Mouse (Mus musculus) liver, embryonic 15.5 days (tissue): ENCODE results near the gene Zdhhc1. TPM values are rescaled to one million over a fixed set of nuclear protein-coding genes. Genes with fewer than 3 reads are reported as not detected.

Experiments
- ATAC-seq: fragments of 200-750 bp; cut with Nextera tagmentation; 2 replicates; pipeline ENCODE4 v1.8.0; 2017; ENCODE audit warnings: moderate number of reproducible peaks, mild to moderate bottlenecking, moderate library complexity; ENCODE audit not compliant: insufficient read depth
- H3K27ac ChIP-seq: fragments of 300-500 bp; sonication (generic); replicated peaks from 2 replicates; pipeline ENCODE4 v1.5.1; 2015; ENCODE audit warnings: mild to moderate bottlenecking, inconsistent platforms
- H3K27me3 ChIP-seq: fragments of 300-500 bp; sonication (generic); 2 replicates; pipeline ENCODE4 v1.6.1; 2015; ENCODE audit warnings: mild to moderate bottlenecking, inconsistent platforms
- H3K36me3 ChIP-seq: fragments of 300-500 bp; sonication (generic); replicated peaks from 2 replicates; pipeline ENCODE4 v1.6.1; 2015; ENCODE audit warnings: moderate library complexity, mild to moderate bottlenecking, inconsistent platforms
- H3K4me1 ChIP-seq: fragments of 300-500 bp; sonication (generic); replicated peaks from 2 replicates; pipeline ENCODE4 v1.6.1; 2015; ENCODE audit warnings: inconsistent platforms
- H3K4me2 ChIP-seq: fragments of 300-500 bp; sonication (generic); 2 replicates; pipeline ENCODE4 v1.6.1; 2015; ENCODE audit warnings: moderate library complexity, mild to moderate bottlenecking, inconsistent platforms
- H3K4me3 ChIP-seq: fragments of 300-500 bp; sonication (generic); replicated peaks from 2 replicates; pipeline ENCODE4 v1.5.1; 2015; ENCODE audit warnings: mild to moderate bottlenecking, inconsistent platforms
- H3K9ac ChIP-seq: fragments of 300-500 bp; sonication (generic); 2 replicates; pipeline ENCODE4 v1.6.1; 2015; ENCODE audit warnings: moderate library complexity, mild to moderate bottlenecking, inconsistent platforms
- H3K9me3 ChIP-seq: fragments of 300-500 bp; sonication (generic); replicated peaks from 2 replicates; pipeline ENCODE4 v1.6.1; 2016; ENCODE audit warnings: inconsistent platforms
- WGBS: fragments of 180-500 bp; shearing (Covaris S2); methylation state at CpG from one replicate; pipeline ENCODE4 v1.1.7; 2015; ENCODE audit warnings: mixed read lengths; ENCODE audit not compliant: insufficient replicate concordance; 5-methylcytosine and 5-hydroxymethylcytosine counted together
- polyA plus RNA-seq: library from polyadenylated mRNA; unstranded; fragments of >200 nt; fragmentation: Nextera tagmentation; extraction: Ambion mirVana; gene quantifications from 2 replicates; pipeline ENCODE4 v1.2.1, GENCODE M21; 2015

The Zdhhc1 gene
- polyA plus RNA-seq, 1 experiment from 2014 or later = 1.9 TPM

GRCm38 (mm10) chr8:105517346-105517745 lies 20.6 kb upstream of the Zdhhc1 start:
- no peak for ATAC-seq
- Histone ChIP-seq H3K36me3 (0 out of 2 replicates have a peak, but pooled peaks cover 3% of the 10 kb centered on the region), H3K4me1 (peaks cover 44% of the 10 kb centered on the region), H3K9me3 (no peaks in the 10 kb centered on the region), H3K9ac (no peak overlapping the region), H3K4me3 (no peak overlapping the region), H3K27ac (no peak overlapping the region), H3K4me2 (no peak overlapping the region), H3K27me3 (peaks cover 67% of the 10 kb centered on the region)
- 29% methylated on average over 8 of the region's 8 CpGs for WGBS

- no peaks in the 10 kb centered on the region for H3K36me3 ChIP-seq
- no peak overlapping the region for H3K4me3 ChIP-seq
- peaks cover 65% of the 10 kb centered on the region for H3K27me3 ChIP-seq
- no peaks in the 10 kb centered on the region for H3K9me3 ChIP-seq
- H3K9ac ChIP-seq = no peak overlapping the region
- 13% methylated on average over 12 of the region's 12 CpGs for WGBS
- peak overlapping the region; percentile 15; the same call in 1 of the 2 replicates for H3K4me2 ChIP-seq
- H3K27ac ChIP-seq = no peak overlapping the region
- peaks cover 34% of the 10 kb centered on the region for H3K4me1 ChIP-seq
- ATAC-seq = no peak
These were observed 19.4 kb upstream of the Zdhhc1 start for GRCm38 (mm10) chr8:105516018-105516645.

GRCm38 (mm10) chr8:105514656-105515055 lies 18.0 kb upstream of the Zdhhc1 start:
- no peak for ATAC-seq
- H3K9me3 ChIP-seq = no peaks in the 10 kb centered on the region
- no peak overlapping the region for H3K27ac ChIP-seq
- no peaks in the 10 kb centered on the region for H3K36me3 ChIP-seq
- WGBS = 61% methylated on average over 5 of the region's 5 CpGs
- peaks cover 50% of the 10 kb centered on the region for H3K27me3 ChIP-seq
- peaks cover 35% of the 10 kb centered on the region for H3K4me1 ChIP-seq
- no peak overlapping the region for H3K4me2 ChIP-seq
- H3K9ac ChIP-seq = no peak overlapping the region
- no peak overlapping the region for H3K4me3 ChIP-seq

- Histone ChIP-seq H3K27me3 (peaks cover 46% of the 10 kb centered on the region), H3K4me2 (no peak overlapping the region), H3K9ac (no peak overlapping the region), H3K9me3 (no peaks in the 10 kb centered on the region), H3K4me1 (peaks cover 30% of the 10 kb centered on the region), H3K36me3 (no peaks in the 10 kb centered on the region), H3K27ac (no peak overlapping the region), H3K4me3 (no peak overlapping the region)
- no peak for ATAC-seq
- WGBS = 69% methylated on average over 6 of the region's 6 CpGs
These were observed 17.5 kb upstream of the Zdhhc1 start for GRCm38 (mm10) chr8:105514194-105514593.

GRCm38 (mm10) chr8:105509997-105510735 lies 13.5 kb upstream of the Zdhhc1 start:
- peaks cover 8% of the 10 kb centered on the region for H3K27me3 ChIP-seq
- ATAC-seq = no peak
- no peak overlapping the region for H3K9ac ChIP-seq
- H3K36me3 ChIP-seq = no peaks in the 10 kb centered on the region
- H3K4me3 ChIP-seq = no peak overlapping the region
- no peak overlapping the region for H3K4me2 ChIP-seq
- peaks cover 9% of the 10 kb centered on the region; the same call in 1 of the 2 replicates for H3K4me1 ChIP-seq
- H3K27ac ChIP-seq = no peak overlapping the region
- 21% methylated on average over 12 of the region's 12 CpGs for WGBS
- no peaks in the 10 kb centered on the region for H3K9me3 ChIP-seq

GRCm38 (mm10) chr8:105508758-105509157 lies 12.1 kb upstream of the Zdhhc1 start:
- no peak overlapping the region for H3K4me3 ChIP-seq
- 63% methylated on average over 1 of the region's 2 CpGs for WGBS
- H3K27ac ChIP-seq = no peak overlapping the region
- no peaks in the 10 kb centered on the region for H3K36me3 ChIP-seq
- no peaks in the 10 kb centered on the region; the same call in 1 of the 2 replicates for H3K27me3 ChIP-seq
- H3K4me1 ChIP-seq = peaks cover 9% of the 10 kb centered on the region; the same call in 1 of the 2 replicates
- no peaks in the 10 kb centered on the region for H3K9me3 ChIP-seq
- no peak overlapping the region for H3K9ac ChIP-seq
- no peak overlapping the region for H3K4me2 ChIP-seq
- no peak for ATAC-seq

GRCm38 (mm10) chr8:105506977-105507376 lies 10.3 kb upstream of the Zdhhc1 start:
- Histone ChIP-seq H3K9ac (no peak overlapping the region), H3K4me1 (peaks cover 9% of the 10 kb centered on the region; the same call in 1 of the 2 replicates), H3K4me3 (no peak overlapping the region), H3K27ac (no peak overlapping the region), H3K27me3 (no peaks in the 10 kb centered on the region; the same call in 1 of the 2 replicates), H3K36me3 (no peaks in the 10 kb centered on the region), H3K4me2 (no peak overlapping the region), H3K9me3 (no peaks in the 10 kb centered on the region)
- no peak for ATAC-seq
- 56% methylated on average over 6 of the region's 6 CpGs for WGBS

GRCm38 (mm10) chr8:105504617-105505016 lies 7.9 kb upstream of the Zdhhc1 start:
- 67% methylated on average over 3 of the region's 3 CpGs for WGBS
- Histone ChIP-seq H3K9ac (no peak overlapping the region), H3K27ac (no peak overlapping the region), H3K4me3 (no peak overlapping the region), H3K4me2 (no peak overlapping the region), H3K36me3 (no peaks in the 10 kb centered on the region), H3K9me3 (no peaks in the 10 kb centered on the region), H3K4me1 (0 out of 2 replicates have a peak, but pooled peaks cover 3% of the 10 kb centered on the region), H3K27me3 (peaks cover 4% of the 10 kb centered on the region; the same call in 1 of the 2 replicates)
- no peak for ATAC-seq

- Histone ChIP-seq H3K4me1 (peaks cover 20% of the 10 kb centered on the region), H3K9ac (no peak overlapping the region), H3K9me3 (no peaks in the 10 kb centered on the region), H3K27me3 (peaks cover 30% of the 10 kb centered on the region), H3K36me3 (no peaks in the 10 kb centered on the region), H3K27ac (no peak overlapping the region), H3K4me3 (peak overlapping the region; percentile 34), H3K4me2 (peak overlapping the region; percentile 27)
- 37% methylated on average over 12 of the region's 12 CpGs for WGBS
- ATAC-seq = no peak
These were observed 3.1 kb upstream of the Zdhhc1 start for GRCm38 (mm10) chr8:105499787-105500186.

- H3K27me3 ChIP-seq = peaks cover 27% of the 10 kb centered on the region
- ATAC-seq = no peak
- H3K9me3 ChIP-seq = no peaks in the 10 kb centered on the region
- no peak overlapping the region for H3K27ac ChIP-seq
- H3K4me3 ChIP-seq = peak overlapping the region; percentile 69; the same call in 1 of the 2 replicates
- peaks cover 33% of the 10 kb centered on the region for H3K4me1 ChIP-seq
- peak overlapping the region; percentile 95 for H3K4me2 ChIP-seq
- 58% methylated on average over 17 of the region's 17 CpGs for WGBS
- no peak overlapping the region for H3K9ac ChIP-seq
- H3K36me3 ChIP-seq = no peaks in the 10 kb centered on the region
These were observed 1.1 kb downstream of the Zdhhc1 start for GRCm38 (mm10) chr8:105495350-105496302.
